Mouse (Mus musculus) heart, postnatal 0 days (tissue): ENCODE measurements around the gene Elk3. TPM values are rescaled to one million over a fixed set of nuclear protein-coding genes. Genes with fewer than 3 reads are reported as not detected.

Experiments used
- ATAC-seq: fragments of 200-750 bp; cut with Nextera tagmentation; 2 replicates; pipeline ENCODE4 v1.8.0; 2017; ENCODE audit warnings: low read depth, moderate number of reproducible peaks, moderate library complexity; ENCODE audit not compliant: insufficient read depth
- DNase-seq: peaks from one replicate; pipeline ENCODE4 v3.0.0-alpha.2; 2016; ENCODE audit warnings: low spot score
- H3K27ac ChIP-seq: fragments of 300-500 bp; sonication (generic); 2 replicates; pipeline ENCODE4 v1.5.1; 2014; ENCODE audit warnings: low read depth, mild to moderate bottlenecking
- H3K27me3 ChIP-seq: fragments of 300-500 bp; sonication (generic); 2 replicates; pipeline ENCODE4 v1.6.1; 2014; ENCODE audit warnings: low read length, mixed read lengths; ENCODE audit not compliant: control insufficient read depth, insufficient read depth
- H3K36me3 ChIP-seq: fragments of 300-500 bp; sonication (generic); replicated peaks from 2 replicates; pipeline ENCODE4 v1.6.1; 2014; ENCODE audit warnings: low read length, mixed read lengths; ENCODE audit not compliant: control insufficient read depth, insufficient read depth
- H3K4me1 ChIP-seq: fragments of 300-500 bp; sonication (generic); 2 replicates; pipeline ENCODE4 v1.6.1; 2014; ENCODE audit warnings: antibody characterized with exemption; ENCODE audit not compliant: control insufficient read depth, insufficient read depth
- H3K4me2 ChIP-seq: fragments of 300-500 bp; sonication (generic); 2 replicates; pipeline ENCODE4 v1.6.1; 2014; ENCODE audit warnings: low read depth, mild to moderate bottlenecking, low read length, moderate library complexity
- H3K4me3 ChIP-seq: fragments of 300-500 bp; sonication (generic); 2 replicates; pipeline ENCODE4 v1.5.1; 2014; ENCODE audit warnings: low read depth, low read length
- H3K9ac ChIP-seq: fragments of 300-500 bp; sonication (generic); replicated peaks from 2 replicates; pipeline ENCODE4 v1.6.1; 2014; ENCODE audit warnings: low read depth, low read length, mixed read lengths
- H3K9me3 ChIP-seq: fragments of 300-500 bp; sonication (generic); replicated peaks from 2 replicates; pipeline ENCODE4 v1.6.1; 2016; ENCODE audit warnings: low read length; ENCODE audit not compliant: control insufficient read depth
- CTCF ChIP-seq: IDR thresholded peaks from 2 replicates; pipeline ENCODE4 v1.5.1; 2016; ENCODE audit warnings: antibody characterized with exemption, control low read depth, low read depth
- EP300 ChIP-seq: IDR thresholded peaks from 2 replicates; pipeline ENCODE4 v1.6.1; 2016; ENCODE audit warnings: antibody characterized with exemption, low read depth
- WGBS: fragments of 180-500 bp; shearing (Covaris S2); extraction: QIAGEN DNeasy Blood & Tissue Kit; methylation state at CpG from one replicate; pipeline ENCODE4 v1.1.7; 2014; 5-methylcytosine and 5-hydroxymethylcytosine counted together
- polyA plus RNA-seq: library from polyadenylated mRNA; unstranded; fragments of >200 nt; fragmentation: Nextera tagmentation; extraction: Ambion mirVana; gene quantifications from 2 replicates; pipeline ENCODE4 v1.2.1, GENCODE M21; 2015
- total RNA-seq: library from RNA; depleted of rRNA; stranded (reverse); fragments of >200 nt; gene quantifications from 2 replicates; pipeline ENCODE4 v1.2.3, GENCODE M21; 2014; ENCODE audit warnings: low replicate concordance

Elk3 gene
- total and polyA plus RNA-seq, 2 experiments from 2014 or later = 34.4 to 45.0 TPM

- no peak for DNase-seq
- H3K4me1 ChIP-seq = no peaks in the 10 kb centered on the region
- H3K27ac ChIP-seq = peak overlapping the region; percentile 58
- no peaks in the 10 kb centered on the region for H3K36me3 ChIP-seq
- H3K27me3 ChIP-seq = no peaks in the 10 kb centered on the region
- no peak overlapping the region for H3K4me2 ChIP-seq
- no peaks in the 10 kb centered on the region for H3K9me3 ChIP-seq
- H3K9ac ChIP-seq = no peak overlapping the region
- no peak for TF ChIP-seq EP300
- TF ChIP-seq CTCF = no peak
- 38% methylated on average over 6 of the region's 6 CpGs for WGBS
- no peak for ATAC-seq
- H3K4me3 ChIP-seq = no peak overlapping the region
These were observed 6.0 kb upstream of the Elk3 start for GRCm38 (mm10) chr10:93316909-93317308.

DNA sequence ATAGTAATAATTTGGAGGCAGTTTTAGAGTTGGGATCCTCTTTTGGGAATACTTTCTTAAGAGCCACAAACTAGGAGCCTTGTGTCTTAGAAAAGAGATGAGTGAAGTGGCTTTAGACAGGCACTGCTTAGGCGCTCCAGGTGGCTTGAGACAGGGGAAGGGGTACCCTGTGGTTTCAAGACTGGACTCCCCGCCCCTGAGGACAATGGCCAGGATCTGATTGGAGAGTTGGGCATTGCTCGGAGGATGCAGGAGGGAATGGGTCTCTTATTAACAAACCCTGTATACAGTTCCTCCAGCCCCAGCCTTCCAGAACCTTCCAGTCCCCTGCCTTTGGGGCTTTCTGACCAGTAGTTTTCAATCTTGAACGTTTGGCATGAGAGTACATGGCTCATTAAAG is 641 bp upstream of the Elk3 start:
- no peak for TF ChIP-seq CTCF
- TF ChIP-seq EP300 = no peak
- no peaks in the 10 kb centered on the region for H3K4me1 ChIP-seq
- H3K36me3 ChIP-seq = no peaks in the 10 kb centered on the region
- H3K9ac ChIP-seq = peak overlapping the region; percentile 95; the same call in 1 of the 2 replicates
- peak overlapping the region; percentile 91 for H3K4me3 ChIP-seq
- ATAC-seq (no peak), DNase-seq (no peak)
- H3K27ac ChIP-seq = peak overlapping the region; percentile 97
- 0 out of 2 replicates have a peak, but pooled peaks cover 3% of the 10 kb centered on the region for H3K27me3 ChIP-seq
- H3K4me2 ChIP-seq = peak overlapping the region; percentile 91
- WGBS = 18% methylated on average over 4 of the region's 4 CpGs
- H3K9me3 ChIP-seq = no peaks in the 10 kb centered on the region

DNA sequence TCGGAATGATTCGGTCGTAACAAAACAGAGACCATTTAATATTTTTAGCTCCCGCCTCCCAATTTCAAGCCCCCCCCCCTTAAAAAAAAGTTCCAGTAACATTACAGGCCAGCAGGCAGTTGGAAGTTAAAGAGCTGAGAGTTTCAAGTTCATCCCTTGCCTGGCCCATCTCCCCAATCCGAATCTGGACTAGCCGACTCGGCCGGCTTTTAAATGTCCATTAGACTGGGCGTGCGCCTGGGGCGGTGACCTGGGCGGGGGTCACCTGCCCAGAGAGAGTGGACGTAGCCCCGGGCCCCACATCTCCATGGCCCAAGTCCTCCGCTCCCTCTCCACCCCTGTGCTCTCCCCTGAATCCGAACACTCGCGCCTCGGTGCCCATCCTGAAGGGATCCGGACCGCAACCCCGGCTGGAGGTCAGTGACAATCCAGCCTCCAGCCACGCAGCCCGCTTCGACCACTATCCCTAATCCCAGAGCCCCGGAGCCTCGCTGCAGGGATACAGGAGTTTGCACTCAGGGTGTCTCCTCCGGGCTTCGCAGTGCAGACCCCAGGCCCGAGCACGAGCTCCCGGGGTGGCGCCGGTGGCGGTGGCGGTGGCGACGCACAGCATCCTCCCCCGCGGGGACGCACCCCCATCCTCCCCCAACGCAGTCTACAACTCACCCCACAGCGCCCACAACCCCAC is 857 bp downstream of the Elk3 start:
- H3K36me3 ChIP-seq = no peaks in the 10 kb centered on the region
- H3K27me3 ChIP-seq = 0 out of 2 replicates have a peak, but pooled peaks cover 3% of the 10 kb centered on the region
- H3K4me3 ChIP-seq = peak overlapping the region; percentile 91
- no peaks in the 10 kb centered on the region for H3K9me3 ChIP-seq
- peak overlapping the region; percentile 95 for H3K9ac ChIP-seq
- ATAC-seq (0 out of 2 replicates have a peak, but pooled peaks have one; percentile 22), DNase-seq (no peak)
- under 1% methylated on average over 43 of the region's 43 CpGs for WGBS
- no peaks in the 10 kb centered on the region for H3K4me1 ChIP-seq
- H3K4me2 ChIP-seq = peak overlapping the region; percentile 91
- H3K27ac ChIP-seq = peak overlapping the region; percentile 97
- no peak for TF ChIP-seq CTCF
- no peak for TF ChIP-seq EP300

GRCm38 (mm10) chr10:93309131-93309933 is 1.6 kb downstream of the Elk3 start:
- no peaks in the 10 kb centered on the region for H3K36me3 ChIP-seq
- DNase-seq = peak; percentile 79
- no peaks in the 10 kb centered on the region for H3K4me1 ChIP-seq
- no peaks in the 10 kb centered on the region for H3K9me3 ChIP-seq
- H3K27ac ChIP-seq = peak overlapping the region; percentile 97
- 0 out of 2 replicates have a peak, but pooled peaks cover 3% of the 10 kb centered on the region for H3K27me3 ChIP-seq
- H3K4me3 ChIP-seq = peak overlapping the region; percentile 91
- TF ChIP-seq EP300 (no peak), CTCF (no peak)
- 1% methylated on average over 21 of the region's 23 CpGs for WGBS
- peak overlapping the region; percentile 91 for H3K4me2 ChIP-seq
- H3K9ac ChIP-seq = peak overlapping the region; percentile 95
- ATAC-seq = peak; percentile 50

GRCm38 (mm10) chr10:93306367-93306766 is 4.6 kb downstream of the Elk3 start:
- TF ChIP-seq CTCF (no peak), EP300 (no peak)
- no peak overlapping the region for H3K9ac ChIP-seq
- H3K27ac ChIP-seq = peak overlapping the region; percentile 41
- H3K4me2 ChIP-seq = peak overlapping the region; percentile 91
- DNase-seq (no peak), ATAC-seq (no peak)
- H3K36me3 ChIP-seq = no peaks in the 10 kb centered on the region
- H3K4me3 ChIP-seq = peak overlapping the region; percentile 5; the same call in 1 of the 2 replicates
- 64% methylated on average over 11 of the region's 11 CpGs for WGBS
- no peaks in the 10 kb centered on the region for H3K9me3 ChIP-seq
- H3K4me1 ChIP-seq = no peaks in the 10 kb centered on the region
- H3K27me3 ChIP-seq = no peaks in the 10 kb centered on the region
